Mouse (Mus musculus) liver, embryonic 14.5 days (tissue): ENCODE results near the gene Galnt15. TPM values are rescaled to one million over a fixed set of nuclear protein-coding genes. Genes with fewer than 3 reads are reported as not detected.
"Not testable (repeated sequence)": the region's sequence is repeated elsewhere in the genome, so short reads cannot be mapped to it uniquely, and the experiment has no call there.

Source experiments
- ATAC-seq: fragments of 200-750 bp; cut with Nextera tagmentation; 2 replicates; pipeline ENCODE4 v1.8.0; 2017; ENCODE audit warnings: moderate number of reproducible peaks, mild to moderate bottlenecking, moderate library complexity; ENCODE audit not compliant: insufficient read depth
- DNase-seq, 3 experiments: peaks; one replicate each; pipeline ENCODE4 v3.0.0-alpha.2; 2012 to 2013; ENCODE audit warnings: low read depth in 3 of 3, low spot score in 3 of 3
- H3K27ac ChIP-seq: fragments of 300-500 bp; sonication (generic); 2 replicates; pipeline ENCODE4 v1.5.1; 2014; ENCODE audit warnings: moderate library complexity, mild to moderate bottlenecking, control low read depth, inconsistent platforms
- H3K27me3 ChIP-seq: fragments of 300-500 bp; sonication (generic); 2 replicates; pipeline ENCODE4 v1.6.1; 2014; ENCODE audit warnings: mild to moderate bottlenecking, low read length, moderate library complexity; ENCODE audit not compliant: control insufficient read depth, insufficient read depth
- H3K36me3 ChIP-seq: fragments of 300-500 bp; sonication (generic); replicated peaks from 2 replicates; pipeline ENCODE4 v1.6.1; 2014; ENCODE audit warnings: low read depth; ENCODE audit not compliant: control insufficient read depth, insufficient read depth
- H3K4me1 ChIP-seq, 2 experiments: fragments of 200-500 bp in 1 of 2; fragments of 300-500 bp in 1 of 2; sonication (generic) in 1 of 2; replicated peaks; 2 replicates each; pipeline ENCODE4 v1.6.1; 2012 to 2014; ENCODE audit warnings: antibody characterized with exemption in 1 of 2, inconsistent platforms in 1 of 2, low read length in 1 of 2; ENCODE audit not compliant: control insufficient read depth in 2 of 2, insufficient read depth in 2 of 2
- H3K4me2 ChIP-seq: fragments of 300-500 bp; sonication (generic); 2 replicates; pipeline ENCODE4 v1.6.1; 2014; ENCODE audit warnings: low read depth, mild to moderate bottlenecking, control low read depth, moderate library complexity
- H3K4me3 ChIP-seq, 2 experiments: fragments of 200-500 bp in 1 of 2; fragments of 300-500 bp in 1 of 2; sonication (generic) in 1 of 2; 2 replicates each; pipeline ENCODE4 v1.5.1; 2012 to 2014; ENCODE audit warnings: low read depth in 2 of 2, low read length in 2 of 2, mild to moderate bottlenecking in 2 of 2, control low read depth in 1 of 2, inconsistent platforms in 1 of 2, moderate library complexity in 1 of 2; ENCODE audit not compliant: insufficient read depth in 1 of 2
- H3K9ac ChIP-seq: fragments of 300-500 bp; sonication (generic); replicated peaks from 2 replicates; pipeline ENCODE4 v1.6.1; 2014; ENCODE audit warnings: mild to moderate bottlenecking, control low read depth, moderate library complexity
- H3K9me3 ChIP-seq: fragments of 300-500 bp; sonication (generic); 2 replicates; pipeline ENCODE4 v1.6.1; 2016; ENCODE audit warnings: low read length, mixed read lengths; ENCODE audit not compliant: control insufficient read depth
- CTCF ChIP-seq: IDR thresholded peaks from 2 replicates; pipeline ENCODE4 v1.5.1; 2016; ENCODE audit warnings: antibody characterized with exemption, low read depth, control low read depth
- EP300 ChIP-seq: IDR thresholded peaks from 2 replicates; pipeline ENCODE4 v1.6.1; 2016; ENCODE audit warnings: antibody characterized with exemption, low read depth
- WGBS: fragments of 180-500 bp; shearing (Covaris S2); extraction: QIAGEN DNeasy Blood & Tissue Kit; methylation state at CpG from one replicate; pipeline ENCODE4 v1.1.7; 2014; ENCODE audit not compliant: insufficient replicate concordance; 5-methylcytosine and 5-hydroxymethylcytosine counted together
- polyA plus RNA-seq, 2 experiments: library from polyadenylated mRNA; depleted of rRNA in 1 of 2; stranded (reverse) in 1 of 2; unstranded in 1 of 2; fragments of >200 nt; fragmentation: Nextera tagmentation in 1 of 2; extraction: Ambion mirVana in 1 of 2; gene quantifications; 2 replicates each; pipeline versions ENCODE4 v1.2.1 to v1.2.3; 2012 to 2014

Galnt15 gene
- polyA plus RNA-seq, 2 experiments = not detected

GRCm38 (mm10) chr14:32085486-32086201 is 56.9 kb downstream of the Galnt15 start, which contains the start of gene Dph3:
Gene Dph3 (minus strand): TSS chr14:32085729.
- DNase-seq = peak; percentile 95 to 97 (median 97)
- WGBS = 0% methylated on average over 43 of the region's 43 CpGs
- ATAC-seq = peak; percentile 97

GRCm38 (mm10) chr14:32086226-32086625 is 57.4 kb downstream of the Galnt15 start:
- peak overlapping the region; percentile 95 for H3K27ac ChIP-seq
- peaks cover 12% of the 10 kb centered on the region for H3K36me3 ChIP-seq
- peaks cover 8 to 10% of the 10 kb centered on the region in 2 experiments; a peak in 3 of 4 replicates for H3K4me1 ChIP-seq
- DNase-seq (peak in 2 of 3 experiments; percentile 37 to 68), ATAC-seq (no peak)
- peak overlapping the region; percentile 93 for H3K9ac ChIP-seq
- no peaks in the 10 kb centered on the region for H3K9me3 ChIP-seq
- peak overlapping the region; percentile 86 for H3K4me2 ChIP-seq
- TF ChIP-seq EP300 (no peak), CTCF (no peak)
- no peaks in the 10 kb centered on the region for H3K27me3 ChIP-seq
- H3K4me3 ChIP-seq = peak overlapping the region; percentile 78 to 90
- WGBS = 6% methylated on average over 8 of the region's 8 CpGs

More at GRCm38 (mm10) chr14:32085486-32086201, 56.9 kb downstream of the Galnt15 start, which contains the start of gene Dph3:
- peaks cover 8 to 10% of the 10 kb centered on the region in 2 experiments; a peak in 3 of 4 replicates for H3K4me1 ChIP-seq
- H3K4me2 ChIP-seq = peak within 1 kb of the TSS; percentile 86
- H3K36me3 ChIP-seq = peaks cover 12% of the 10 kb centered on the region
- H3K9me3 ChIP-seq = no peaks in the 10 kb centered on the region
- peak within 1 kb of the TSS; percentile 78 to 90 for H3K4me3 ChIP-seq
- H3K27ac ChIP-seq = peak within 1 kb of the TSS; percentile 95
- H3K9ac ChIP-seq = peak within 1 kb of the TSS; percentile 93
- H3K27me3 ChIP-seq = no peaks in the 10 kb centered on the region
- TF ChIP-seq EP300 (no peak), CTCF (peak; percentile 78)

DNA sequence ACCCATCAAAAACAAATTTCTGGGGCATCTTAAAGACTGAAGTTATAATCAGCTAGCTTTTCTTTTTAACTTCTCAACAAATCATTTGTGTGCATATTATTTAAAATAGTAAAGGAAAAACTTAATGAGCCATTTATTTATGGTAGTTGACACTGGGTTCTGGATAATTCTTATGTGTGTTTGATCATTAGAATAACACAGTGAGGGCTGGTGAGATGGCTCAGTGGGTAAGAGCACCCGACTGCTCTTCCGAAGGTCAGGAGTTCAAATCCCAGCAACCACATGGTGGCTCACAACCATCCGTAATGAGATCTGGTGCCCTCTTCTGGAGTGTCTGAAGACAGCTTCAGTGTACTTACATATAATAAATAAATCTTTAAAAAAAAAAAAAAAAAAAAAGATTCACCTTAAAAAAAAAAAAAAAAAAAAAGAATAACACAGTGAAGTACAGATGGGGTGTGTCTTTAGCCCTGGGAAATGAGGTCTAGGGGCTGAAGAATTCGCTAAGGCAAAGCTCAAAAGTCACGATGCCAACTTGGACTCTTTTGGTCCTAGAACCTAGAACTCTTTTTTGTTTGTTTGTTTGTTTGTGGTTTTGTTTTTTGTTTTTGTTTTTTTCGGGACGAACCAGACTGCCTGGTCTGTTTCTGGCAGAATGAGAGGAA is 58.9 kb downstream of the Galnt15 start:
- not testable (repeated sequence) for DNase-seq, ATAC-seq, H3K27me3 ChIP-seq, H3K9ac ChIP-seq, H3K4me3 ChIP-seq, H3K36me3 ChIP-seq, H3K4me1 ChIP-seq, H3K9me3 ChIP-seq, H3K27ac ChIP-seq
- peak; percentile 16; the same call in 1 of the 2 replicates for TF ChIP-seq CTCF
- H3K4me2 ChIP-seq = peak overlapping the region; percentile 86
- 81% methylated on average over 7 of the region's 7 CpGs for WGBS

DNA sequence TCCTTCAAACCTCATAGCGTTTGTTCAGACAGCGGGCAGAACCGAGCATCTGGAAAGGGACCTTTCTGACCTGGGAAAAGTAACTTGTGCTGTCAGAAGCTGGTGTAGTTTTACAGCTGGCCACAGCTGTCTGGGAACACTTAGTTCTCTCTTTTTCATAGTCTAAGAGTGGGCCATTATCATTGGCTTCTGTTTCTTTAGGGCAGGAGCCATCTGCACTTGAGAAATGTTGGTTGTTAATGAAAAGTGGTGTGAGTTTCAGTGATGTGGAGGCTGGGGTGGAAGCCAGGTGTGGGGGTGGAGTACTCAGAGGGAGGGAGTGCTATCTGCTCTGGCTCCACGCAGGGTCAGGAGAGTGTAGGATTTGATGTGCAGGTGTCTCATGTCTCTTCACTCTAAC is 62.3 kb downstream of the Galnt15 start:
- no peak overlapping the region for H3K4me2 ChIP-seq
- TF ChIP-seq CTCF (no peak), EP300 (no peak)
- no peak overlapping the region for H3K9ac ChIP-seq
- H3K9me3 ChIP-seq = no peaks in the 10 kb centered on the region
- H3K27me3 ChIP-seq = no peaks in the 10 kb centered on the region
- H3K4me1 ChIP-seq = peaks cover 10% of the 10 kb centered on the region in 2 experiments; a peak in 2 of 4 replicates
- peaks cover 9% of the 10 kb centered on the region for H3K36me3 ChIP-seq
- no peak overlapping the region for H3K27ac ChIP-seq
- 75% methylated on average over 4 of the region's 4 CpGs for WGBS
- ATAC-seq (no peak), DNase-seq (no peak)
- H3K4me3 ChIP-seq = no peak overlapping the region

GRCm38 (mm10) chr14:32091704-32092103 is 62.9 kb downstream of the Galnt15 start:
- ATAC-seq (no peak), DNase-seq (no peak)
- Histone ChIP-seq H3K27me3 (no peaks in the 10 kb centered on the region), H3K4me2 (no peak overlapping the region), H3K4me3 (no peak overlapping the region), H3K4me1 (peaks cover 6 to 10% of the 10 kb centered on the region in 2 experiments; a peak in 2 of 4 replicates), H3K9ac (no peak overlapping the region), H3K36me3 (peaks cover 12% of the 10 kb centered on the region), H3K27ac (no peak overlapping the region), H3K9me3 (no peaks in the 10 kb centered on the region)
- WGBS = 81% methylated on average over 4 of the region's 4 CpGs
- TF ChIP-seq CTCF = no peak
- no peak for TF ChIP-seq EP300
